Mouse (Mus musculus): ENCODE data around the gene Magi2. TPM values are rescaled to one million over a fixed set of nuclear protein-coding genes. Genes with fewer than 3 reads are reported as not detected.

The Magi2 gene
- polyA plus RNA-seq, 1 experiment from 2014 or later, result 15.2 TPM

GRCm38 (mm10) chr5:19262816-19263215 lies 36.0 kb downstream of the Magi2 start:
- Histone ChIP-seq H3K9me3 (ENCODE audit: low read length) (no peaks in the 10 kb centered on the region), H3K9ac (replicated peaks; ENCODE audit: low read length) (no peak overlapping the region), H3K4me2 (replicated peaks; ENCODE audit: low read depth, low read length) (no peak overlapping the region), H3K27ac (ENCODE audit: low read length) (no peak overlapping the region), H3K4me1 (ENCODE audit: insufficient read depth, low read length) (no peaks in the 10 kb centered on the region), H3K4me3 (ENCODE audit: low read length) (no peak overlapping the region), H3K27me3 (ENCODE audit: insufficient read depth, low read length) (no peaks in the 10 kb centered on the region), H3K36me3 (ENCODE audit: insufficient read depth, low read length) (no peaks in the 10 kb centered on the region)
- ATAC-seq (ENCODE audit: low FRiP score, low TSS enrichment), result no peak
- WGBS, result 61% methylated on average over 5 of the region's 5 CpGs

- no peak overlapping the region for H3K9ac ChIP-seq (replicated peaks; ENCODE audit: low read length)
- 62% methylated on average over 2 of the region's 2 CpGs for WGBS
- no peak for ATAC-seq (ENCODE audit: low FRiP score, low TSS enrichment)
These were observed 37.8 kb downstream of the Magi2 start for GRCm38 (mm10) chr5:19264627-19265026.

GRCm38 (mm10) chr5:19292581-19292980 lies 65.7 kb downstream of the Magi2 start:
- no peaks in the 10 kb centered on the region for H3K27me3 ChIP-seq (ENCODE audit: insufficient read depth, low read length)
- H3K4me3 ChIP-seq (ENCODE audit: low read length), result no peak overlapping the region
- no peak overlapping the region for H3K4me2 ChIP-seq (replicated peaks; ENCODE audit: low read depth, low read length)
- H3K36me3 ChIP-seq (ENCODE audit: insufficient read depth, low read length), result no peaks in the 10 kb centered on the region
- ATAC-seq (ENCODE audit: low FRiP score, low TSS enrichment), result no peak
- WGBS, result 85% methylated on average over 3 of the region's 3 CpGs
- H3K4me1 ChIP-seq (ENCODE audit: insufficient read depth, low read length), result no peaks in the 10 kb centered on the region
- H3K9ac ChIP-seq (replicated peaks; ENCODE audit: low read length), result no peak overlapping the region
- H3K27ac ChIP-seq (ENCODE audit: low read length), result no peak overlapping the region
- H3K9me3 ChIP-seq (ENCODE audit: low read length), result no peaks in the 10 kb centered on the region

More at GRCm38 (mm10) chr5:19264627-19265026, 37.8 kb downstream of the Magi2 start:
- no peak overlapping the region for H3K4me3 ChIP-seq (ENCODE audit: low read length)
- no peaks in the 10 kb centered on the region for H3K36me3 ChIP-seq (ENCODE audit: insufficient read depth, low read length)
- no peak overlapping the region for H3K27ac ChIP-seq (ENCODE audit: low read length)
- H3K4me1 ChIP-seq (ENCODE audit: insufficient read depth, low read length), result no peaks in the 10 kb centered on the region
- no peaks in the 10 kb centered on the region for H3K9me3 ChIP-seq (ENCODE audit: low read length)
- H3K27me3 ChIP-seq (ENCODE audit: insufficient read depth, low read length), result no peaks in the 10 kb centered on the region
- H3K4me2 ChIP-seq (replicated peaks; ENCODE audit: low read depth, low read length), result no peak overlapping the region

DNA sequence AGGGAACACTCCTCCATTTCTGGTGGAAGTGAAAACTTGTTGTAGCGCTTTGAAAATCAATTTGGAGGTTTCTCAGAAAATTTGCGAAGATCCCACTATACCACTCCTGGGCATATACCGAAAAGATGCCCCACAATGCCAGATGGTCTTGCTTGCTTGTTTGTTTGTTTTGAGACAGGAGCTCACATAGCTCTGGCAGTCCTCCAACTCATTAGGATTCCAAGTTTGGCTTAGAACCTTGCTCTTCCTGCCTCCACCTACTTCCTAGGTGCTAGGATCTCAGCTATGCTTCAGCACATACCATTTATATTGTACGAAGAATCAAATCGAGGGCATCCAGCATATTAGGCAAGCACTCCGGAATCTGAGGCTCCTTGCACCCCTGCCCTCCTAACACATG lies 79.8 kb downstream of the Magi2 start:
- Histone ChIP-seq H3K36me3 (ENCODE audit: insufficient read depth, low read length) (no peaks in the 10 kb centered on the region), H3K27me3 (ENCODE audit: insufficient read depth, low read length) (no peaks in the 10 kb centered on the region), H3K4me1 (ENCODE audit: insufficient read depth, low read length) (no peaks in the 10 kb centered on the region), H3K27ac (ENCODE audit: low read length) (no peak overlapping the region), H3K9me3 (ENCODE audit: low read length) (no peaks in the 10 kb centered on the region), H3K9ac (replicated peaks; ENCODE audit: low read length) (no peak overlapping the region), H3K4me3 (ENCODE audit: low read length) (no peak overlapping the region), H3K4me2 (replicated peaks; ENCODE audit: low read depth, low read length) (no peak overlapping the region)
- WGBS, result 86% methylated on average over 6 of the region's 6 CpGs
- no peak for ATAC-seq (ENCODE audit: low FRiP score, low TSS enrichment)

- ATAC-seq (ENCODE audit: low FRiP score, low TSS enrichment), result no peak
- Histone ChIP-seq H3K4me3 (ENCODE audit: low read length) (no peak overlapping the region), H3K4me1 (ENCODE audit: insufficient read depth, low read length) (no peaks in the 10 kb centered on the region), H3K4me2 (replicated peaks; ENCODE audit: low read depth, low read length) (no peak overlapping the region), H3K9ac (replicated peaks; ENCODE audit: low read length) (no peak overlapping the region), H3K36me3 (ENCODE audit: insufficient read depth, low read length) (no peaks in the 10 kb centered on the region), H3K27me3 (ENCODE audit: insufficient read depth, low read length) (no peaks in the 10 kb centered on the region), H3K27ac (ENCODE audit: low read length) (no peak overlapping the region), H3K9me3 (ENCODE audit: low read length) (no peaks in the 10 kb centered on the region)
- 71% methylated on average over 1 of the region's 1 CpGs for WGBS
These were observed 83.0 kb downstream of the Magi2 start for GRCm38 (mm10) chr5:19309870-19310269.

DNA sequence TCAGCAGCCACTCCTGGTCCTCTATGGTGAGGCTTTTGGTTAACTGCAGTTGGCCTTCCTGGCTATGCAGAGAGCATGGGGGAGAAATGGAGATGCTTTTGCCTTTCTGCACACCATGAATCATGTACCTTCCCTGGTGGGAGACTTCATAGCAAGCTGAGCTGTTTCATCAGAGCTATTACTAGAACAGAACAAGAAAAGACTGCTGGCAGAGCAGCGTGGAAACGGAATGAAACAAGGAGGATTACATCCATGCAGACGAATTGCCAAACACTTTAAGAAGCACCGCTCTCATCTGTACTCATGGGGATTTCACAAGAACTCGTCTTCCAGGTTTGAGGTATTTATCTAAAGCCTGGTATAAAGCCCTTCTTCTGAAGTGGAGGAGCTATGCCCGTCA lies 95.7 kb downstream of the Magi2 start:
- H3K27ac ChIP-seq (ENCODE audit: low read length), result no peak overlapping the region
- no peaks in the 10 kb centered on the region for H3K4me1 ChIP-seq (ENCODE audit: insufficient read depth, low read length)
- H3K9me3 ChIP-seq (ENCODE audit: low read length), result no peaks in the 10 kb centered on the region
- no peak overlapping the region for H3K4me3 ChIP-seq (ENCODE audit: low read length)
- ATAC-seq (ENCODE audit: low FRiP score, low TSS enrichment), result no peak
- no peak overlapping the region for H3K4me2 ChIP-seq (replicated peaks; ENCODE audit: low read depth, low read length)
- no peak overlapping the region for H3K9ac ChIP-seq (replicated peaks; ENCODE audit: low read length)
- 85% methylated on average over 6 of the region's 6 CpGs for WGBS
- no peaks in the 10 kb centered on the region for H3K36me3 ChIP-seq (ENCODE audit: insufficient read depth, low read length)
- no peaks in the 10 kb centered on the region for H3K27me3 ChIP-seq (ENCODE audit: insufficient read depth, low read length)

DNA sequence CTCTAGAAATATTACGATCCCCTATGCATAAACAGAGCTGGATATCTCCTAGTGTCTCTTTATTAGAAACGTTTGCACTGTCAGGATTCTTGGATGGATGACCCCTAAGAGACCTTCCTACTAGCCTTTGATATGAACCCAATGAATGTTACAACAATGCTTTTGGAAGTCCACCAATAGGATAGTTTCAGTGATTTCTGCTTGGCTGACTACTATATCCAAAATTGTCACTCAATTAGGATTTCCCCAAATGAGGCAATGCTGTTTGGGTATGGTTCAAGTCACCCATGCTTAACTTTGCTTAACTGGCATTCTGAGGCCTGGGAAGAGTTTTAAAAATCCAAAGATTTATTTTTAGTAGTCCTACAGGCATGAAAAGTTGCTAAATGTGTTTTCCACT lies 110.7 kb downstream of the Magi2 start:
- 51% methylated on average over 2 of the region's 2 CpGs for WGBS

DNA sequence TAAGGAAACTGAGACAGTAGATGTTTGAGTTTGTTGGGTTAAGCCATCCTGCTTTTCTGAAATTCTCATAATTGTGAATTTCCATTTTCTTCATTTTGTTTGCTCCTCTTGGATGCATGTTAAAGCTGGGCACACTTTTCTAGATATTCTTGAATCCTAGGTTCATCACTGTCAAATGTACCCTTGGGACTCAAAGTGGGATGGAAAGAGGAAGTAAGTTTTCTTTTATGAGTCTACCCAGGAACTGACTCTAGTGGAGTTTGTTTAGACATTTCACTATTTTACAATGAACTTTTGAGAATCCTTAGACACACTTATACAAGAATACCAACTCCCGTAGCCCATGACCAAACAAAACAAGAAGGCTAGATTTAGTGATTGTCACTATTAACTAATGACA lies 141.3 kb downstream of the Magi2 start:
- H3K4me3 ChIP-seq (ENCODE audit: low read length), result no peak overlapping the region
- no peaks in the 10 kb centered on the region for H3K27me3 ChIP-seq (ENCODE audit: insufficient read depth, low read length)
- no peak for ATAC-seq (ENCODE audit: low FRiP score, low TSS enrichment)
- H3K4me2 ChIP-seq (replicated peaks; ENCODE audit: low read depth, low read length), result no peak overlapping the region
- H3K9ac ChIP-seq (replicated peaks; ENCODE audit: low read length), result no peak overlapping the region
- H3K27ac ChIP-seq (ENCODE audit: low read length), result no peak overlapping the region
- WGBS, result 81% methylated on average over 1 of the region's 1 CpGs
- no peaks in the 10 kb centered on the region for H3K4me1 ChIP-seq (ENCODE audit: insufficient read depth, low read length)
- H3K9me3 ChIP-seq (ENCODE audit: low read length), result no peaks in the 10 kb centered on the region
- H3K36me3 ChIP-seq (ENCODE audit: insufficient read depth, low read length), result no peaks in the 10 kb centered on the region

More for the DNA sequence above, 110.7 kb downstream of the Magi2 start:
- Histone ChIP-seq H3K9ac (replicated peaks; ENCODE audit: low read length) (no peak overlapping the region), H3K36me3 (ENCODE audit: insufficient read depth, low read length) (no peaks in the 10 kb centered on the region), H3K27me3 (ENCODE audit: insufficient read depth, low read length) (no peaks in the 10 kb centered on the region), H3K4me1 (ENCODE audit: insufficient read depth, low read length) (no peaks in the 10 kb centered on the region), H3K9me3 (ENCODE audit: low read length) (no peaks in the 10 kb centered on the region), H3K4me3 (ENCODE audit: low read length) (no peak overlapping the region), H3K27ac (ENCODE audit: low read length) (no peak overlapping the region), H3K4me2 (replicated peaks; ENCODE audit: low read depth, low read length) (no peak overlapping the region)
- ATAC-seq (ENCODE audit: low FRiP score, low TSS enrichment), result no peak

DNA sequence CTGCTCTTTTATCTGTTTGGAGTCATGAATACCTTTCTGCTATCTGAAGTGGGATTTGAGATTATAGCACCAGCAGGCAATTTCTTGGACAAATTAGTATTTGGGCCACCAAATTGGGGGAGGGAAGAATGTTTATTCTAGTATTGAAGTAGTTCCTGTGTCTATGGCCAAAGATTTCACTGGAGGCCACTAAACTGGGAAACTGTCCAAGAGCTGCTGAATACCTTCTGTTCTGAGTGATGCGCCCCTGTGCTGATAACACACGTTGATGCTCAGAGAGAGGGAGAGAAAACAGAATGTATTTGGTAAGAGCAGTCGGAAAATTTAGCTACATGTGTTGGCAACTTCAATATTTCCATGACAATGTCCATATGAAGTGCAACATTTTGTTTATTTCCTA lies 169.0 kb downstream of the Magi2 start:
- H3K4me2 ChIP-seq (replicated peaks; ENCODE audit: low read depth, low read length), result no peak overlapping the region

DNA sequence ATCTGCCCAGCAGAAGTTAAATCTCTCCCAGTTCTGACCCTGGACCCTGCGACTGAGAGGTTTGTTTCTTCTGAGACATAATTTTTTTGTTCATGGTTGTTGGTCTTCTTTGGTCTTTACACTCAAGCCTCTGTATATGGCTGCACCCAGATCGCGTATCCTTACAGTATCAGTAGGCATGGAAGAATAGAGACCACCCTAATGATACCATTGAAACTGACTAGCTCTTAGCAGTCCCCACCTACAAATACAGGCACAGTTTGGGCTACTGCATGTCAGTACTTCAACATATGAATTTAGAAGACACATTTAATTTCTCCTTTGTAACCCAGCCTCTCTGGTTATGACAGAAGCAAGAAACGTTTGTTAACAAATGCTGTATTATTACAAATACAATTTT lies 173.5 kb downstream of the Magi2 start:
- Histone ChIP-seq H3K27ac (ENCODE audit: low read length) (no peak overlapping the region), H3K9me3 (ENCODE audit: low read length) (no peaks in the 10 kb centered on the region), H3K36me3 (ENCODE audit: insufficient read depth, low read length) (no peaks in the 10 kb centered on the region), H3K4me3 (ENCODE audit: low read length) (no peak overlapping the region), H3K4me2 (replicated peaks; ENCODE audit: low read depth, low read length) (no peak overlapping the region), H3K4me1 (ENCODE audit: insufficient read depth, low read length) (no peaks in the 10 kb centered on the region), H3K27me3 (ENCODE audit: insufficient read depth, low read length) (no peaks in the 10 kb centered on the region), H3K9ac (replicated peaks; ENCODE audit: low read length) (no peak overlapping the region)
- 82% methylated on average over 4 of the region's 4 CpGs for WGBS
- ATAC-seq (ENCODE audit: low FRiP score, low TSS enrichment), result no peak

More for the DNA sequence above, 169.0 kb downstream of the Magi2 start:
- Histone ChIP-seq H3K4me1 (ENCODE audit: insufficient read depth, low read length) (no peaks in the 10 kb centered on the region), H3K27ac (ENCODE audit: low read length) (no peak overlapping the region), H3K4me3 (ENCODE audit: low read length) (no peak overlapping the region), H3K9me3 (ENCODE audit: low read length) (no peaks in the 10 kb centered on the region), H3K9ac (replicated peaks; ENCODE audit: low read length) (no peak overlapping the region), H3K36me3 (ENCODE audit: insufficient read depth, low read length) (no peaks in the 10 kb centered on the region), H3K27me3 (ENCODE audit: insufficient read depth, low read length) (no peaks in the 10 kb centered on the region)
- 69% methylated on average over 3 of the region's 3 CpGs for WGBS
- no peak for ATAC-seq (ENCODE audit: low FRiP score, low TSS enrichment)

Data from kidney, embryonic 16.5 days (tissue).